Mouse (Mus musculus) liver, adult 2 months (tissue): ENCODE data around the gene Sap30l.
"Not testable (repeated sequence)": the region's sequence is repeated elsewhere in the genome, so short reads cannot be mapped to it uniquely, and the experiment has no call there.

ENCODE experiments used
- CTCF ChIP-seq: fragments of 200-500 bp; IDR thresholded peaks from 2 replicates; pipeline ENCODE4 v1.5.1; 2011; ENCODE audit warnings: low read depth, low read length, control low read depth
- POLR2A ChIP-seq: fragments of 200-500 bp; IDR thresholded peaks from 2 replicates; pipeline ENCODE4 v1.6.1; 2011; ENCODE audit warnings: low read length, control low read depth; ENCODE audit not compliant: insufficient read depth; ENCODE audit errors: extremely low read depth

DNA sequence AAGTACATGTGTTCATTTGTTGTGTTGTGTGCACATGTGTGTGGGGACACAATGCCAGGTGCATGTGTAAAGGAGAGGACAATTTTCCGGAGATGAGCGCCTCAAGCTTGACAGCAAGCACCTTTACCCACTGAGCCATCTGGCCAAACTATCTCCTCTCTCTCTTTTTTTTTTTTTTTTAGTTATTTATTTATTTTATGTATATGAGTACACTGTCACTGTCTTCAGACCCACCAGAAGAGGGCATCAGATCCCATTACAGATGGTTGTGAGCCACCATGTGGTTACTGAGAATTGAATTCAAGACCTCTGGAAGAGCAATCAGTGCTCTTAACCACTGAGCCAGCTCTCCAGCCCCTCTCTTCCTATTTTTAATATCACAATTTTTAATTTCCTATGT lies 21.7 kb downstream of the Sap30l start:
- TF ChIP-seq CTCF, POLR2A: not testable (repeated sequence)
